Mouse (Mus musculus) embryonic facial prominence, embryonic 14.5 days (tissue): ENCODE results near the gene Ppm1l. TPM values are rescaled to one million over a fixed set of nuclear protein-coding genes. Genes with fewer than 3 reads are reported as not detected.

Source experiments
- ATAC-seq: fragments of 200-750 bp; cut with Nextera tagmentation; 2 replicates; pipeline ENCODE4 v1.8.0; 2017; ENCODE audit warnings: low read depth, moderate number of reproducible peaks, moderate TSS enrichment
- DNase-seq: peaks from one replicate; pipeline ENCODE4 v3.0.0-alpha.2; 2015; ENCODE audit warnings: low spot score
- H3K27ac ChIP-seq: fragments of 300-500 bp; sonication (generic); replicated peaks from 2 replicates; pipeline ENCODE4 v1.5.1; 2014; ENCODE audit warnings: low read depth, mild to moderate bottlenecking, low read length, moderate library complexity
- H3K27me3 ChIP-seq: fragments of 300-500 bp; sonication (generic); replicated peaks from 2 replicates; pipeline ENCODE4 v1.6.1; 2014; ENCODE audit warnings: low read length; ENCODE audit not compliant: control insufficient read depth, insufficient read depth
- H3K36me3 ChIP-seq: fragments of 300-500 bp; sonication (generic); 2 replicates; pipeline ENCODE4 v1.6.1; 2014; ENCODE audit warnings: low read length, mixed read lengths; ENCODE audit not compliant: control insufficient read depth, insufficient read depth
- H3K4me1 ChIP-seq: fragments of 300-500 bp; sonication (generic); 2 replicates; pipeline ENCODE4 v1.6.1; 2014; ENCODE audit warnings: antibody characterized with exemption, low read length; ENCODE audit not compliant: control insufficient read depth, insufficient read depth
- H3K4me2 ChIP-seq: fragments of 300-500 bp; sonication (generic); 2 replicates; pipeline ENCODE4 v1.6.1; 2014; ENCODE audit warnings: low read depth, mild to moderate bottlenecking, low read length, moderate library complexity, mixed read lengths
- H3K4me3 ChIP-seq: fragments of 300-500 bp; sonication (generic); 2 replicates; pipeline ENCODE4 v1.5.1; 2014; ENCODE audit warnings: low read depth, mild to moderate bottlenecking, low read length
- H3K9ac ChIP-seq: fragments of 300-500 bp; sonication (generic); 2 replicates; pipeline ENCODE4 v1.6.1; 2014; ENCODE audit warnings: low read depth, mild to moderate bottlenecking, low read length, moderate library complexity, mixed read lengths
- H3K9me3 ChIP-seq: fragments of 300-500 bp; sonication (generic); 2 replicates; pipeline ENCODE4 v1.6.1; 2016; ENCODE audit warnings: low read length; ENCODE audit not compliant: control insufficient read depth
- WGBS: fragments of 180-500 bp; shearing (Covaris S2); extraction: QIAGEN DNeasy Blood & Tissue Kit; methylation state at CpG from one replicate; pipeline ENCODE4 v1.1.7; 2014; 5-methylcytosine and 5-hydroxymethylcytosine counted together
- polyA plus RNA-seq: library from polyadenylated mRNA; unstranded; fragments of >200 nt; fragmentation: Nextera tagmentation; extraction: Ambion mirVana; gene quantifications from 2 replicates; pipeline ENCODE4 v1.2.1, GENCODE M21; 2014

The Ppm1l gene
- polyA plus RNA-seq, 1 experiment from 2014 or later = 10.9 TPM

- Histone ChIP-seq H3K27ac (no peak overlapping the region), H3K4me2 (no peak overlapping the region), H3K27me3 (no peaks in the 10 kb centered on the region), H3K9ac (no peak overlapping the region), H3K4me3 (no peak overlapping the region), H3K4me1 (peaks cover 11% of the 10 kb centered on the region), H3K9me3 (no peaks in the 10 kb centered on the region), H3K36me3 (no peaks in the 10 kb centered on the region)
- ATAC-seq (no peak), DNase-seq (no peak)
- WGBS = 80% methylated on average over 3 of the region's 3 CpGs
Measured at GRCm38 (mm10) chr3:69596116-69596515, 279.5 kb downstream of the Ppm1l start.

DNA sequence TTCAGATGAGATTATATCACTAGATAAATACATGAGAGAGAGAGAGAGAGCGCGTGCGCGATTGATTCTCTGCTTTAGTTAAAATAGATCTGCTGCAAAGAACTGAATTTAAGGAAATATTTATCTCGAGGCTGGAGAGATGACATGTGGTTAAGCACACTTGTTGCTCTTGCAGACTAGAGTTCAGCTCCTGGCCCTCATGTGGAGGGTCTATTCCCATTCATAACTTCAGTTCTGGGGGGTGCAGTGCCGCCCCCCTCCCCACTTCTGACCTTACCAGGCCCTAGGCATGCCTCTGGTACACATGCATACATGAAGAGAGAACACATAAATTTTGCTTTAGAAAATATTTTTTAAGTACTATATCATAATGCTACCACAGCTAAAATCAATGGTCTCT is 280.6 kb downstream of the Ppm1l start:
- Histone ChIP-seq H3K27me3 (no peaks in the 10 kb centered on the region), H3K4me2 (peak overlapping the region; percentile 80), H3K27ac (no peak overlapping the region), H3K36me3 (no peaks in the 10 kb centered on the region), H3K9ac (peak overlapping the region; percentile 87), H3K4me3 (peak overlapping the region; percentile 73), H3K4me1 (peaks cover 11% of the 10 kb centered on the region), H3K9me3 (no peaks in the 10 kb centered on the region)
- ATAC-seq (no peak), DNase-seq (no peak)
- 82% methylated on average over 6 of the region's 6 CpGs for WGBS

DNA sequence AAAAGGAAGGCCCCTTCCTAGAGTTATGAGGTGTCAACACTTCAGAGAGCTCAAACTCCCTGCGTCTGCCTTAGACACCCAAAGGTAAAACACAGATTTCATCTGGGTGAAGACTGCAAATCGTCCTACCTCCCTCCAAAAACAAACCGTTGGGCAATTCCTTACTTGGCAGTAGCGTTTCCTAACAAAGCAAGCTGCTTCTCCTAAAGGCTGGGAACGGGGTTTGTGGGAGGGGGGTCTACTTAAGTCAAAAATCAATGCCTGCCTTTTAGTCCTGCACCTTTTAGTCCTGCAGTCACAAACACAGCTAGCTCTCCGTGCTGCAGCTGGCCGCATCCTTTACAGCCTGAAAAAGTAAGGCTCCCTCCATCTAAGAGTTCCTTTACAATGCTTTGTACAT is 281.2 kb downstream of the Ppm1l start:
- Histone ChIP-seq H3K4me3 (peak overlapping the region; percentile 73), H3K9ac (peak overlapping the region; percentile 87), H3K27ac (0 out of 2 replicates have a peak overlapping the region, but pooled peaks have one; percentile 41), H3K36me3 (no peaks in the 10 kb centered on the region), H3K9me3 (no peaks in the 10 kb centered on the region), H3K4me1 (peaks cover 11% of the 10 kb centered on the region), H3K27me3 (no peaks in the 10 kb centered on the region), H3K4me2 (peak overlapping the region; percentile 80)
- ATAC-seq = no peak
- peak; percentile 7 for DNase-seq
- WGBS = 9% methylated on average over 7 of the region's 7 CpGs

DNA sequence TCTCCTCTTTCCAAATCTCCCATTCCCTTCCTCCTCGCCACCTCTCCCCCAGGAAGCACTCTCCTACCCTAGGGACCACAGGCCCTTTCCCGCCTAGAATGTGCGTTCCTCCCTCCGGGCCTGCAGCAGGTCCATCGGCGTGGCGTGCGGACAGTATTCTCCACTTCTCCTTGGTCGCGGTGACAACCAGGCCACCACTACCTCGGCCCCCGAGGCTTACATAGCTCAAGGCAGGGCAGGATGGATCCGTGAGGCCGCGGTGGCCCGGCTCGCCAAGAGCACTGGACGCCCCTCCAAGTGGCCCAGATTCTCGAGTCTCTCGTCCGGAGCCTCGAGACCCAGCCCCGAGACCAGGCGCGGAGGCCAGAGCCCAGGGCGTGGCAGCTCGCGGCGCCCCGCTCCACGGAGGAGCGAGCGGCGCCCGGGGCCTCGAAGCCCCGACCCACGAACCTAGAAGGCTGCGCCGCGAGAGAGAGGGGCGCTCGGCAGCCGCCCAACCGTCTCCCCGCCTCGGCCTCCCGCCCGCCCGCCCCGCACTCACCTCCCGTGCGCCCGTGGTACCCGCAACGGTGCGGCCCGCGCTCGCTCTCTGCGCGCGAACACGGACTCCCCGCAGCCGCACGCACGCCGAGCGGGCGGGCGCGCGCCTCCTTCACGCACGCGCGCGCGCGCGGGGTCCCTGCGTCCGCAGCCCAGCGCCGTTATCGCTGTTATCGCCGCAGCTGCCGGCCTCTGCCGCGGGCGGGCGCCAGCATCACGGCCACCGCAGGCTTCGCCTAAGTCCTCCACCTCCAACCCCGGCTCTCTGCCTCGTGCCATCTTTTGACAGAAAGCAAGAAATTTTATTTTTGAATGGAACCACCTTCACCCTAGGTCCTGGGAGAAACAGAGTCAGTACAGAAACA is 281.9 kb downstream of the Ppm1l start, which contains the start of gene B3galnt1:
TSS of gene B3galnt1 (minus strand) at position 700 of the 905 bp plus-strand sequence.
- H3K36me3 ChIP-seq = no peaks in the 10 kb centered on the region
- ATAC-seq (peak; percentile 86), DNase-seq (peak; percentile 80)
- peak within 1 kb of the TSS; percentile 41 for H3K27ac ChIP-seq
- peak within 1 kb of the TSS; percentile 87 for H3K9ac ChIP-seq
- H3K9me3 ChIP-seq = no peaks in the 10 kb centered on the region
- under 1% methylated on average over 29 of the region's 99 CpGs for WGBS
- no peaks in the 10 kb centered on the region for H3K27me3 ChIP-seq
- H3K4me3 ChIP-seq = peak within 1 kb of the TSS; percentile 73
- H3K4me1 ChIP-seq = peaks cover 11% of the 10 kb centered on the region
- H3K4me2 ChIP-seq = peak within 1 kb of the TSS; percentile 80

DNA sequence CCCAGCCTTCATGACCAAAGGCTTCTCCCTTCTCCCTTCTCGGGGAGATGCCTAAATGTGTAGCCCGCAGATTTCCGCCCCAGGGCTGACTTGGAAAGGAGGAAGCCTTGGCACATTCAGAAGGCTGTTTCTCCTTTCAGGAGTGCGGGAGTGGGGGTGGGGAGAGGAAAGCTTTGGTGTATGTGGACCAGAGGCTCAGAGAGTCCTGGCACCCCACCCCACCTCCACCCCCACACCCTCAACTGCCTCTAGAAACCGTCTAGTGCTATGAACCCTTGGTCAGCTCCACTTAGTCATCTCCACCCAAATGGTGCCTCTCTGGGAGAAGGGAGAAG is 282.5 kb downstream of the Ppm1l start:
- no peaks in the 10 kb centered on the region for H3K36me3 ChIP-seq
- 18% methylated on average over 5 of the region's 5 CpGs for WGBS
- DNase-seq = no peak
- peak; percentile 10; the same call in 1 of the 2 replicates for ATAC-seq
- peak overlapping the region; percentile 80 for H3K4me2 ChIP-seq
- H3K27ac ChIP-seq = no peak overlapping the region; the same call in 1 of the 2 replicates
- peaks cover 11% of the 10 kb centered on the region for H3K4me1 ChIP-seq
- H3K9me3 ChIP-seq = no peaks in the 10 kb centered on the region
- H3K9ac ChIP-seq = peak overlapping the region; percentile 87
- H3K4me3 ChIP-seq = peak overlapping the region; percentile 73
- H3K27me3 ChIP-seq = no peaks in the 10 kb centered on the region

- Histone ChIP-seq H3K4me3 (no peak overlapping the region), H3K9ac (no peak overlapping the region), H3K36me3 (no peaks in the 10 kb centered on the region), H3K27ac (no peak overlapping the region), H3K4me1 (no peaks in the 10 kb centered on the region), H3K4me2 (no peak overlapping the region), H3K27me3 (no peaks in the 10 kb centered on the region), H3K9me3 (no peaks in the 10 kb centered on the region)
- DNase-seq = no peak
- WGBS = 71% methylated on average over 1 of the region's 1 CpGs
- no peak for ATAC-seq
Measured at GRCm38 (mm10) chr3:69606923-69607322, 290.3 kb downstream of the Ppm1l start.

GRCm38 (mm10) chr3:69607468-69607867 is 290.8 kb downstream of the Ppm1l start:
- 16% methylated on average over 1 of the region's 1 CpGs for WGBS
- H3K9me3 ChIP-seq = 0 out of 2 replicates have a peak, but pooled peaks cover 1% of the 10 kb centered on the region
- no peak overlapping the region for H3K4me2 ChIP-seq
- no peak overlapping the region for H3K27ac ChIP-seq
- H3K36me3 ChIP-seq = no peaks in the 10 kb centered on the region
- no peak overlapping the region for H3K9ac ChIP-seq
- DNase-seq = no peak
- no peak for ATAC-seq
- H3K4me3 ChIP-seq = no peak overlapping the region
- H3K27me3 ChIP-seq = no peaks in the 10 kb centered on the region
- H3K4me1 ChIP-seq = no peaks in the 10 kb centered on the region

- WGBS = 82% methylated on average over 5 of the region's 5 CpGs
- H3K36me3 ChIP-seq = no peaks in the 10 kb centered on the region
- no peak overlapping the region for H3K9ac ChIP-seq
Measured at GRCm38 (mm10) chr3:69607909-69608308, 291.2 kb downstream of the Ppm1l start.

More at GRCm38 (mm10) chr3:69607909-69608308, 291.2 kb downstream of the Ppm1l start:
- no peak overlapping the region for H3K4me2 ChIP-seq
- DNase-seq (no peak), ATAC-seq (no peak)
- H3K9me3 ChIP-seq = peaks cover 6% of the 10 kb centered on the region; the same call in 1 of the 2 replicates
- H3K4me3 ChIP-seq = no peak overlapping the region
- H3K4me1 ChIP-seq = no peaks in the 10 kb centered on the region
- no peak overlapping the region for H3K27ac ChIP-seq
- no peaks in the 10 kb centered on the region for H3K27me3 ChIP-seq
